Mouse (Mus musculus) thymus, postnatal 25 days (tissue): ENCODE measurements around the gene Bcl2l13.
"Not testable (repeated sequence)": the region's sequence is repeated elsewhere in the genome, so short reads cannot be mapped to it uniquely, and the experiment has no call there.

Experiments used
- DNase-seq: peaks from one replicate; pipeline ENCODE4 v3.0.0; 2022

The Bcl2l13 gene

DNA sequence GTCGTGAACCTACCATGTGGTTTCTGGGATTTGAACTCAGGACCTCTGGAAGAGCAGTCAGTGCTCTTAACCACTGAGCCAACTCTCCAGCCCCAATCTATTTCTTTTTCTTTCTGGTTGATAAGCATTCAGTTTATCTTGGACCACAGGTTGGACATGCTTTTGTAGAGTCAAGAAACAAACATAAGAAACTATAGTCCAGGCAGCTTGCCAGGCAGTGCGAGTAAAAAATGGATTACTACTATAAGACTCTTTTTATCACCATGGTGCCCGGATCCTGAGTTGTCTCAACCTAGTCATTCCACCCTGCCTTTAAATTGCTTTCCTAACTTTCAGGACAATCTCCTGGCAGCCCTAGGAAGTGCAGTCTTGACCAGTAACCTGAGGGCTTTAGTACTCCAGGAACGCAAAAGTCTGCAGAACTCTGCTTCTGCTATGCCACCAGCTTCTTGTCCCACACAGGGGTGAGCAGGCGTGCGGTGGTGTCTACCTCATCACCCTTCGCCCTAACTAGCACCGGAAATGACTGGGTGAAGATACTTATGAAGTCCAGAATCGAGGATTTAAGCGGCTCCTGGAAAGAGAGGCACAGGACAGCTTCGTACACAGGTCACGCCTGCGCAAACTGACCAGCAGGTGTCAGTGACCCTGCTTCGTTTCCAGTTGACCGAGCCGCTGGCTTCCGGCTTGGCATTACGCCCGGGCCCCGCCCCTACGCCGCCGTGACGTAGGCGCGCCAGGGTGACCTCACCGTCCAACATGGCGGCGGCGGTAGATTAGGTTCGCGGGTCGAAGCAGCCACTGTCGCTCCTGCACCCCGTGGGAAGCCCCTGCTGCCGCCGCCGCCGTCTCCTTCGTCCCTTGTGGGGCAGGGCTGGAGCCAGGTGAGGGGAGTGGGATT is at the start of gene Bcl2l13:
TSS of gene Bcl2l13 (plus strand) at position 739 of the 901 bp plus-strand sequence.
- peak; percentile 94 for DNase-seq

- no peak for DNase-seq
These were observed 47.9 kb upstream of the Bcl2l13 start for GRCm38 (mm10) chr6:120788068-120788607.

DNA sequence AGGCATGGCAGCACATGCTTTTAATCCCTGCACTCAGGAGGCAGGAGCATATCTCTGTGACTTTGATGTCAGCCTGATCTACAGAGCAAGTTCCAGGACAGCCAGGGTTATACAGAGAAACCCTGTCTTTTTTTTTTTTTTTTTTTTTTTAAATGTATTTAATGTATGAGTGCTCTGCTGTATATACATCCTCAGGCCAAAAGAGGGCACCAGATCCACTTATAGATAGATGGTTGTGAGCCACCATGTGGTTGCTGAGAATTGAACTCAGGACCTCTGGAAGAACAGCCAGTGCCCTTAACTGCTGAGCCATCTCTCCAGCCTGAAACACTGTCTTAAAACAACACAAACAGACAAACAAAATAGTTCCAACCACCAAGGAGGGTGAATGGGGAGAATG is 47.1 kb upstream of the Bcl2l13 start:
- DNase-seq, result peak; percentile 19

GRCm38 (mm10) chr6:120790153-120790552 is 45.9 kb upstream of the Bcl2l13 start:
- no peak for DNase-seq

- no peak for DNase-seq
These were observed 45.3 kb upstream of the Bcl2l13 start for GRCm38 (mm10) chr6:120790717-120791116.

DNA sequence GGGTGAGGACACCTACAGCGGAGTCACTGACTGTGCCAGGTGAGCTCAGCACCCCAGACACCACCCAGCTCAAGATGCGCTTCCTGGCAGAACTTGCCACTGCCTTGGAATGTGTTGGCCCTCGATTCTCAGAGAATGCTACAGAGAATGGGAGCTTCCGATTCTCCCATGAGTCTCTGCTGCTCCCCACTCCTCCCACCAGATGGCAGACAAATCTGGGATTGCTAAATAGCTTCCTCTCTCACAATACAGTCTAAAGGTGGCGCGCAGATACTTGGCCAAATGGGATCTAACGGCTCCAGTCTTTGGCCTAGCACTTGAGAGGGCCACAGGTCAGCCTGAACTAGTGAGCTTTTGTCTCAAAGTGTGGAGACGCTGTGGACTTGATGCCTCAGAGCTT is 43.1 kb upstream of the Bcl2l13 start:
- no peak for DNase-seq

DNA sequence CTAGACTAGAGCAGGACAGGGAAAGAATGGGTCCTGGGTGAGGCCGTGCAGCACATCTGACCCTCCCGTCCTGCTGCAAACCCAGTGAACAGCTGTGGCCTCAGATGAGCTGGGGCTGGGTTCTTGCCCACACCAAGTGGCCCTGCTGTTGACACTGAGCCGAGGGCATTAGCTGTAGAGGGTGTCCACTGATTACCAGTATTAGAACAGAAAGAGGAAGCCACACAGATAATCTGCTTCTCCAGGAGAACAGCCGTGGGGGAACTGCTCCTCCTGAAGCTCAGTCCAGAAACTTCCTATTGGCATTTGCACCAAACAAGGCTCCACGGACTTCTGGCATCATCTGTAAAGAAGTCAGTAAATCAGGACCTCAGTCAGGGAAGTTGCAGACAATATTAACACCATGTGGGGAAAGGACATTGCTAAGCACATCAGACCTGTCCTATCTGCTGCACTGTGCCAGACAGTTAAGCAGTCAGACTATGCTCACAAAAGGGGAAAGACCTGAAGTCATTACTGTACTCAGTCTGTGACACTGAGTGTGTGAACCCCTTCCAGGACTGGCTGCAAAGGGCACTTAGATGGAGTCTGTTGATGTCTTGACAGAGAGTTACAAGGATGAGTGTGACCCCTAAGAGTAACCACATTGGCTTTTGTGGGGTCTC is 40.5 kb upstream of the Bcl2l13 start:
- DNase-seq, result no peak

DNA sequence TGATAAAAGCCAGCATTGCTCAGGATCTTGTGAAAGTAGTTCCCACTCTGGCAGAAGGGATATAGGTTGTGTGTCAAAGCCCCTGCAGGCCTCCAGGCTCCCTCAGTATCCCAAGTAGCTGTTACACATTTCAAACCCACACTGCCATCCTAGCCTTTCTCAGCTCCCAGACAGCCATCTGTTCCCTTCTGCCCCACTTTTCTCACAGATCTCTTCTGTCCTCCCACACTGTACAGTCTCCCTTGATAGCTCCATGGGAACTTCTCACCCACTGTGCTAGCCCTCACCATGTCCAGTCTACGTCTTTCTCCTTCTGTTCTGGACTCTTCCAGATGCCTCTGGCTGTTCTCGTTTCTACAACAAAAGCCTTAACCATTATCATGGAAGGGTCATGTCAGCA is 39.9 kb upstream of the Bcl2l13 start:
- no peak for DNase-seq

- DNase-seq, result no peak
These were observed 38.0 kb upstream of the Bcl2l13 start for GRCm38 (mm10) chr6:120798019-120798418.

DNA sequence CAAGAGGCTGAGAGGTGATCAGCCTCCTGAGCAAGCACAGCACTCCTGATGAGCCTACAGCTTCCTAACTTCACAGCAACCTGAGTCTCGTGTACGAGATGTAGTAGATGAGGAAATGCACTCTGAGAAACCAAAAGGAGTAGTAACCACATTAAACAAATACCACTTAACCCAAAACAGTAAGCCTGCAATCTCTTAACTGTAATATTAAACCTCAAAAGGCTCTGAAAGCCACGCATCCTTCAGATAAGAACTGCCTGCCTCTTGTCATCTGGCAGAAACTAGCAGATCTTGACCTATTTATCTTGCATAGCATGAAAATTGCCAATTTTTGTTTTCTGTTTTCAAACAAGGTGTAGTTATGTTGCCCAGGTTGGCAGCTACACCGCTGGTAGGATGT is 37.1 kb upstream of the Bcl2l13 start:
- no peak for DNase-seq

GRCm38 (mm10) chr6:120799581-120800041 is 36.4 kb upstream of the Bcl2l13 start:
- peak; percentile 16 for DNase-seq

- no peak for DNase-seq
These were observed 28.8 kb upstream of the Bcl2l13 start for GRCm38 (mm10) chr6:120806999-120807737.

GRCm38 (mm10) chr6:120807738-120808081 is 28.3 kb upstream of the Bcl2l13 start:
- no peak for DNase-seq

- not testable (repeated sequence) for DNase-seq
These were observed 24.0 kb upstream of the Bcl2l13 start for GRCm38 (mm10) chr6:120811999-120812398.

DNA sequence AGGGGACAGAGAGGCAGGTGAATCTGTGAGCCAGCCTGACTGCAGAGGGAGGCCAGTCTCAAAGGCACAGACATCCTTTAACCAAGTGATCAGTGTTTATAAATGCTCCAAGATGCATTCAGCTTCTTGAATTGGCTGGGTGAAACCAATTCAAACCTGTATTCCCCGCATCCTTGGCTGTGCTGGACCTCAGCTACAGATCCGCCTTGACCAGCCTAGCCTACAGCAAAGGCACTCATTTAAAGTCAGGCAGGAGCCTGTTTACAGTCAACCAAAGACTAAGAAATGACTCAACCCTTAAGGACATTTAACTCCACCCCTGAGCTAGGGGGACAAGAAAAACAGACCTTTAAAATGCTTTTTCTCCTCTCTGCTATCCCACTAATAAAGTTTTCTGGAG is 16.7 kb upstream of the Bcl2l13 start:
- DNase-seq, result no peak

DNA sequence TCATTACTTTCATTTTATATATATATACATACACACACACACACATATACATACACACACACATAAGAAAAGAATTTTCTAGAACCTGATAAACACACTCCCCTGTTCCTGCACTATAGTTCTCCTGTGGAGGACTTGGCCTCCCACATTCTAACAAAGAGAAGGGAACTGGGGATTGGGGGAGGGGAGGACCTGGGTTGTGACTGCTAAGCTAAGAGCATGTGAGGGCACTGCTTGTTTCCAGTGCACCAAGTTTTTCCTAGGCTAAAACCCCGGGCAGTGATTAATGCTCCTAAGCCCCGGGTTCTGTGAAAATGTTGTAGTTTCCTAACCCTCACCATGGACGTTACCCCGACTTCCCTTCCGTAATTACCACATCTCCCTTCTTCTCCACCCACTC is 15.9 kb upstream of the Bcl2l13 start:
- no peak for DNase-seq

DNA sequence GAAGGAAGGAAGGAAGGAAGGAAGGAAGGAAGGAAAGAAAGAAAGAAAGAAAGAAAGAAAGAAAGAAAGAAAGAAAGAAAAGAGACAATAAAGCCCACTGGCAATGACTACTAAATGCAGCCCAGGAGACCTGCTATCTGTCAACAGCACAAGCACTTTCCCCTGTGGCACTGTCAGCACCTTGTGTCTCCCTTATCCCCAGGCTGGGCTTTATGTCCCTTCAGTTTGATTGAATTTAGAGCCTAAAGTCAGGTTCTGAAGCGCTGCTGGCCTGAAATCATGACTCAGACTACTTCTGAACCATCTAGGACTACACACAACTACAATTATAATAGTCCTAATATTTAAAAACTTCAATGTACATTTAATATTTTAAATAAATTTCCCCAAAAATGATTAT is 15.1 kb upstream of the Bcl2l13 start:
- DNase-seq, result no peak

GRCm38 (mm10) chr6:120821715-120822114 is 14.3 kb upstream of the Bcl2l13 start:
- DNase-seq, result no peak

DNA sequence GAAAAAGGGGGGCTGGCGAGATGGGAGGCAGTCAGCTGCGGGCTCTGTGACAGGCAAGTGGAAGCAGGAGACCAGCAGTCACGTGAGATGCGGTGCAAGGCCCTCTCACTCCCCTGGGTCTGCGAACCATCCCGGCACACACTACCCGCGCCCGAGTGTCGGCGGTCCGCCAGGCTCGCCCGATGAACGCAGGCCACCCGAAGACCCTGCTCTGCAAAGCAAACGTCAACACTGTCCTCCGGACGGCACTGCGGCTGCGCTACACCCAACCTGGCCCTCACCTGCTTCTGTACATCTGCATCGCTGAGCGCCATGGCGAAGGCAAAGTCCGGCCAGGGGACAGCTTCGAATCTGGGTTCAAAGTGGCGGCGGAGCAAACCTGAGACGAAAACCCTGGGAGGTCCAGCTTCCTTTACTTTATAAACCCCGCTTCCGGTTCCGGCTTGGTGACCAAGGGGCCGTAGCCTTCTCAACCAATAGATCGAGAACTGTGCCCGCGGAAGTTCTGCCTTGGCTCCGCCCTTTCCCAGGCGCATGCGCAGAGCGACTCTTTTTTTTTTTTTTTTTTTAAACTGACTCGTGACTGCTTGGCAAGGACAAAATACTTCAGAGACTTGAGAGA is 13.6 kb upstream of the Bcl2l13 start, which contains the start of gene Atp6v1e1:
TSS of gene Atp6v1e1 (minus strand) at position 487 of the 622 bp plus-strand sequence.
- DNase-seq, result peak; percentile 92

DNA sequence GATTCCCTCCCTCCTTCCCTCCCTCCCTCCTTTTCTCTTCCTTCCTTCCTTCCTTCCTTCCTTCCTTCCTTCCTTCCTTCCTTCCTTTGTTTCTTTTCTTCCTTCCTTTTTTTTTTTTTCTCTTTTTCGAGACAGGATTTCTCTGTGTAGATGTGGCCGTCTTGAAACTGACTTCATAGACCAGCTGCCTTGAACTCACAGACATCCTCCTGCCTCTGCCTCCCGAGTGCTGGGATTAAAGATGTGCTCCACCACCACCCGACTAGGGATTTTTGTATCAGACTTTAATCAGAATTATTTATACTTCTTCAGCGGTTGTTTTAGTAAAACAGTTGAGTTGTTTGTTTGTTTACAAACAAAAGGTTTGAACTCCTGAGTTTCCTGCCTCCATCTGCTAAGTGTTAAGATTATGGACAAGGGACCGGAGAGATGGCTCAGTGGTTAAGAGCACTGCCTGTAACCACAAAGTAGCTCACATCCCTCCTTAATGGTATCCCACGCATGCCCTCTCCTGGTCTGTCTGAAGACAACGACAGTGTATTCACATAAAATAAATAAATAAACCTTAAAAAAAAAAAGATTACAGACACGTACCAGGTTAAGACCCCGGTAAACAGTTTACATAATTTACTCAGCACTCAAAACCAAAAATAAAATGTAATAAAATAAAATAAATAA is 12.9 kb upstream of the Bcl2l13 start:
- no peak for DNase-seq

DNA sequence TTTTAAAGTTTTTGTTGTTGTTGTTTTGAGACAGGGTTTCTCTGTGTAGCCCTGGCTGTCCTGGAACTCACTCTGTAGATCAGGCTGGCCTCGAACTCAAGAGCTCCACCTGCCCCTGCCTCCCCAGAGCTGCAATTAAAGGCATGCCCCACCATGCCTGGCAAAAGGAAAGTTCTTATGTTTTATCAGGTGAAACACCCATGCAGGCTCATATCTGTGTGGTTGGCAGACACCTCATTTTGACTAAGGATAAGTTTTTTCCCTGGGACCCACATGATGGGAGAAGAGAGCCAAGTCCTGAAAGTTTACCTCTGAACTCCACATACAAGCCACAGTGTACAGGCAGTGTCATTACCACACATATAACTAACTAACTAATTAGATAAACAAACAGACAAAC is 6.0 kb upstream of the Bcl2l13 start:
- no peak for DNase-seq
